Mouse (Mus musculus) liver, postnatal 0 days (tissue): ENCODE data around the gene Fras1.

Source experiments
- CTCF ChIP-seq: sonication (generic); IDR thresholded peaks from 2 replicates; pipeline ENCODE4 v1.5.1; 2016; ENCODE audit warnings: antibody characterized with exemption, low read depth
- EP300 ChIP-seq: IDR thresholded peaks from 2 replicates; pipeline ENCODE4 v1.6.1; 2016; ENCODE audit warnings: antibody characterized with exemption, low read depth, mild to moderate bottlenecking

DNA sequence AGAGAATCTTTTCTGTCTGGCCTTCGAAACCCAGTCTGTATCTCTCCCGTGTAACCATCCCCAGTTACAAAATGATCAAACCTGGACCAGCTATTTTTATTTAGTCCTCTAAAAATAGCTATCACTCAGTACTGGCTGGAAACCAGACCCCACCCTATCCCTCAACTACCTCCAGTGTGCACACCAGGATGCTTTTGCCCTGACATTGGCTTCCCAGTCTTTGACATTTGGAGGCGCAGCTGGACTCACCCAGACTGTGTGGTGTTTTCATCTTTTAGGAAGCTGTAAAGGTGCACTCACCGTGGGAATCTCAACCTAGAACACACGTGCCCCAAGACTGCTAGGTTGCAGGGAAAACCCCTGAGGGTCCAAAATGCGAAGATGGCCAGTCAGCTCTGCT lies 649 bp upstream of the Fras1 start:
- TF ChIP-seq CTCF (no peak), EP300 (no peak)
